Mouse (Mus musculus) forebrain, embryonic 12.5 days (tissue): ENCODE measurements around the gene Foxj2. TPM values are rescaled to one million over a fixed set of nuclear protein-coding genes. Genes with fewer than 3 reads are reported as not detected.

ENCODE experiments used
- ATAC-seq: fragments of 200-750 bp; cut with Nextera tagmentation; 2 replicates; pipeline ENCODE4 v1.8.0; 2017; ENCODE audit warnings: moderate TSS enrichment; ENCODE audit not compliant: low FRiP score
- H3K27ac ChIP-seq: fragments of 300-500 bp; sonication (generic); 2 replicates; pipeline ENCODE4 v1.5.1; 2016; ENCODE audit warnings: mild to moderate bottlenecking
- H3K27me3 ChIP-seq: fragments of 300-500 bp; sonication (generic); 2 replicates; pipeline ENCODE4 v1.6.1; 2016; ENCODE audit warnings: mild to moderate bottlenecking
- H3K36me3 ChIP-seq: fragments of 300-500 bp; sonication (generic); replicated peaks from 2 replicates; pipeline ENCODE4 v1.6.1; 2016; ENCODE audit warnings: mild to moderate bottlenecking
- H3K4me1 ChIP-seq: fragments of 300-500 bp; sonication (generic); 2 replicates; pipeline ENCODE4 v1.6.1; 2016
- H3K4me2 ChIP-seq: fragments of 300-500 bp; sonication (generic); 2 replicates; pipeline ENCODE4 v1.6.1; 2016; ENCODE audit warnings: mild to moderate bottlenecking, moderate library complexity
- H3K4me3 ChIP-seq: fragments of 300-500 bp; sonication (generic); replicated peaks from 2 replicates; pipeline ENCODE4 v1.5.1; 2016; ENCODE audit warnings: mild to moderate bottlenecking
- H3K9ac ChIP-seq: fragments of 300-500 bp; sonication (generic); 2 replicates; pipeline ENCODE4 v1.6.1; 2016; ENCODE audit warnings: mild to moderate bottlenecking
- H3K9me3 ChIP-seq: fragments of 300-500 bp; sonication (generic); 2 replicates; pipeline ENCODE4 v1.6.1; 2016
- WGBS: fragments of 180-500 bp; shearing (Covaris S2); methylation state at CpG from one replicate; pipeline ENCODE4 v1.1.7; 2016; 5-methylcytosine and 5-hydroxymethylcytosine counted together
- microRNA-seq: library from miRNA; unstranded; fragments of <30 nt; microRNA quantifications from one replicate; pipeline ENCODE4, GENCODE M21; 2017
- polyA plus RNA-seq: library from polyadenylated mRNA; unstranded; fragments of >200 nt; fragmentation: Nextera tagmentation; extraction: Ambion mirVana; gene quantifications from 2 replicates; pipeline ENCODE4 v1.2.1, GENCODE M21; 2016

Foxj2 gene
- polyA plus RNA-seq, 1 experiment from 2014 or later: 5.7 TPM

DNA sequence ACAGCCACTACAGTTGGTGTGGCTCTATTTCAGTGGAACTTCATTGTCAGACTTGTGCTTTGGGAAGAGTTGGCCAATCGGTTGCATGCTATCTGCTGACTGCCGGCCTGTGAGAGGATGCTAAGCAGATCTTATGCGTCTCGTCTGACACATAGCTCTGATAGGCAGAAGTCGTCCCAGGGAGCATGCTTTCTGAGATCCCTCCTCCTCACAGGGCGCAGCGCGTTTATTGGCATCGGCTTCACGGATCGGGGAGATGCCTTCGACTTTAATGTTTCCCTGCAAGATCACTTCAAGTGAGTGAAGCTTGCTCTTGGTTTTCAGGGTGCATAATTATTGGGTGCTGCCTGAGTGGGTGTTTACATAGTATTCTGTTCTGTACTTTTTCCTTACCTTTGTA lies 61.6 kb downstream of the Foxj2 start:
- H3K4me2 ChIP-seq: no peak overlapping the region
- no peaks in the 10 kb centered on the region for H3K9me3 ChIP-seq
- no peak overlapping the region for H3K9ac ChIP-seq
- peaks cover 72% of the 10 kb centered on the region for H3K36me3 ChIP-seq
- H3K4me1 ChIP-seq: no peaks in the 10 kb centered on the region
- no peak overlapping the region for H3K4me3 ChIP-seq
- 94% methylated on average over 12 of the region's 12 CpGs for WGBS
- no peaks in the 10 kb centered on the region for H3K27me3 ChIP-seq
- H3K27ac ChIP-seq: no peak overlapping the region
- no peak for ATAC-seq

DNA sequence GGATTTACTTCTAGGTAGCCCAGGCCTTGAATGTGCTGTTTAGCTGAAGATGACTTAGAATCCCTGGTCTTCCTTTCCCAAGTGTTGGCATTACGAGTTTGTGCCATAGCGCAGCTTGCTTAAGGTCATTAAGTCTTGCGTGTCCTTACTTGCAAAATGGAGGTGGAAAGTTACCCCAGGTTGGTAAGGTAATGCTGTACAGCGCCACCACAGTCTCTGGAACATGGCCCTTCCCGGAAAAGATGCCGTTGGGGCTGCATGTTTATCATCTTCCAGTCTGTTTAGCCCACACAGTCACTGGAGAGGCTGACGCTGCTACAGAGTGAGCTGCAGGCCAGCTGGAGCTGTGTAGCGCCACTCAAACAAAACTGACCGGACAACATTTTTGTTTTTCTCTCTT lies 63.9 kb downstream of the Foxj2 start:
- H3K4me3 ChIP-seq: no peak overlapping the region
- H3K9ac ChIP-seq: no peak overlapping the region
- H3K4me1 ChIP-seq: no peaks in the 10 kb centered on the region
- H3K9me3 ChIP-seq: no peaks in the 10 kb centered on the region
- no peak overlapping the region for H3K4me2 ChIP-seq
- 94% methylated on average over 9 of the region's 9 CpGs for WGBS
- peaks cover 91% of the 10 kb centered on the region for H3K36me3 ChIP-seq
- no peak for ATAC-seq
- H3K27ac ChIP-seq: no peak overlapping the region
- no peaks in the 10 kb centered on the region for H3K27me3 ChIP-seq

DNA sequence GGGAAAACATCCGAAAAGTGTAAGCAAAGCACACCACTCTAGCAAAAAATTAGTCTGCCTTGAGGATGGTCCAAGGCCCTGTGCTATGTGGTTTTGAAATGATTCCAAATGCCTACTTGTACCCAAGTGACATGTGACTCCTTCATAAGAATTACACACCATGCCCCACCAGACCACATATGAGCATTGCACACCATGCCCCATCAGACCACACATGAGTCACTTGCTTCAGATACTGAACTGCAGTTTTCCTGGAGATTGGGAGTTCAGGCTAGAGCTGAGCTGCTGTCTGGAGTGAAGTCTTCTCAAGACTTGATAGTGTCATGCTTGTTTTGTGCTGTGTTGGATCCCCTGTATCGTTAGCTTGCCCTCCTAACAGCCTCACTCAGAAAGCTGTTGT lies 69.9 kb downstream of the Foxj2 start:
- Histone ChIP-seq H3K9ac (no peak overlapping the region), H3K27me3 (no peaks in the 10 kb centered on the region), H3K4me3 (no peak overlapping the region), H3K4me2 (no peak overlapping the region), H3K4me1 (no peaks in the 10 kb centered on the region), H3K36me3 (peaks cover 60% of the 10 kb centered on the region), H3K27ac (no peak overlapping the region), H3K9me3 (no peaks in the 10 kb centered on the region)
- no peak for ATAC-seq
- WGBS: 93% methylated on average over 2 of the region's 2 CpGs

DNA sequence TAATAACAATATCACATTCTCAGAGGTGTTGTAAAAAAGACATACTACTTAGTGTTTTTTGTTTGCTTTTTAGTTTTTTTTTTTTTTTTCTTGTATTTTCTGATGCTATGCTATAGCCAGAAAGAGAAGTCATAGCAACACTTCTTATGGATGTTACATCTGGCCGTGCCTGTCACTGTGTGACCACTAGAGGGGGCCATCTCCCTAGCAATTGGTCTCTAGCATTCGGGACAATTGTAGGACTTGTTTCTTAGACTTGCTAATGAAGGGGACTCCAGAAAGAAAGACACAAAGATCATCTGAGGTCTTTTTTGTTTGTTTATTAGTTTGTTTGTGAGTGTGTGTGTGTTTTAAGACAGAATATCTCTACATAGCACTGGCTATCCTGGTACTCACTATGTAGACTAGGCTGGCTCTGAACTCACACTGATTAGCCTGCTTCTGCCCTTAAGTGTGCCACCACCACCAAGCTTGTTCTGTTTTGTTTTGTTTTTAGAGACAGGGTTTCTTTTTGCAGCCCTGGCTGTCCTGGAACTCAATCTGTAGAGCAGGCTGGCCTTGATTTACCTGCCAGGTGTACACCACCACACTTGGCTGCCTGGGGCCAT lies 72.8 kb downstream of the Foxj2 start:
- no peak overlapping the region for H3K9ac ChIP-seq
- no peak overlapping the region for H3K4me2 ChIP-seq
- H3K4me3 ChIP-seq: no peak overlapping the region
- H3K4me1 ChIP-seq: no peaks in the 10 kb centered on the region
- 8% methylated on average over 2 of the region's 2 CpGs for WGBS
- H3K27ac ChIP-seq: no peak overlapping the region
- ATAC-seq: 0 out of 2 replicates have a peak, but pooled peaks have one; percentile 39
- H3K36me3 ChIP-seq: peaks cover 33% of the 10 kb centered on the region
- H3K9me3 ChIP-seq: no peaks in the 10 kb centered on the region
- no peaks in the 10 kb centered on the region for H3K27me3 ChIP-seq

Small RNA genes within 50 kb of the gene (microRNA-seq; reads per million reads assigned to microRNA genes)
- not detected for gene Mir7231

Other genes with a start within 250 kb of the Foxj2 start
- gene Apobec1, start 217.5 kb upstream of the Foxj2 start, polyA plus RNA-seq: 1.6 and 1.9 TPM in 2 replicates
- gene Gdf3, start 209.8 kb upstream of the Foxj2 start, polyA plus RNA-seq: 0.12 TPM in 1 of 2 replicates, not detected in the other
- gene Dppa3, start 193.5 kb upstream of the Foxj2 start, polyA plus RNA-seq: not detected in 2 replicates
- gene Nanog, start 112.4 kb upstream of the Foxj2 start, polyA plus RNA-seq: 0.19 and 0.22 TPM in 2 replicates
- gene Slc2a3, start 18.3 kb upstream of the Foxj2 start, polyA plus RNA-seq: 17.7 and 24.2 TPM in 2 replicates
- gene C3ar1, start 36.2 kb downstream of the Foxj2 start, polyA plus RNA-seq: 1.2 TPM in 2 replicates
- gene Necap1, start 54.6 kb downstream of the Foxj2 start, polyA plus RNA-seq: 67.0 and 73.4 TPM in 2 replicates
- 0.67 and 0.87 TPM in 2 replicates for gene Clec4a1, start 101.9 kb downstream of the Foxj2 start, polyA plus RNA-seq
- 0.38 and 0.59 TPM in 2 replicates for gene Clec4a3, start 132.6 kb downstream of the Foxj2 start, polyA plus RNA-seq
- not detected in 2 replicates for gene Clec4a4, start 170.5 kb downstream of the Foxj2 start, polyA plus RNA-seq
- gene Clec4b1, start 230.0 kb downstream of the Foxj2 start, polyA plus RNA-seq: not detected in 2 replicates